Comparison of ENCODE assay signal across 25 mouse cellular contexts in genomic region chr7:16397465-16397864, GRCm38 (mm10).
"Had no signal": no experiment of that assay in that cellular context is flagged by ENCODE, and none has a peak within 500 bp of the region (broad histone marks: within the 10 kb centered on the region; RNA-seq: fewer than 3 reads in every experiment).

No protein-coding gene starts in this region.

- H3K4me2 ChIP-seq: heart, embryonic 11.5 days; heart, embryonic 13.5 days; heart, embryonic 15.5 days; hindbrain, embryonic 13.5 days; hindbrain, embryonic 15.5 days; intestine, embryonic 15.5 days; limb, embryonic 12.5 days; liver, embryonic 11.5 days had no signal

- H3K9ac ChIP-seq: heart, embryonic 13.5 days; heart, embryonic 15.5 days; hindbrain, embryonic 13.5 days; hindbrain, embryonic 15.5 days; intestine, embryonic 15.5 days; limb, embryonic 12.5 days; liver, embryonic 14.5 days had no signal

- H3K27ac ChIP-seq: heart, adult 2 months; heart, embryonic 13.5 days; heart, embryonic 15.5 days; hindbrain, embryonic 13.5 days; hindbrain, embryonic 15.5 days; hindbrain, postnatal 0 days; intestine, embryonic 15.5 days; left cerebral cortex, adult 2 months; limb, embryonic 10.5 days; limb, embryonic 12.5 days; liver, embryonic 14.5 days had no signal

- ATAC-seq: hindbrain, postnatal 0 days; inflammation-experienced regulatory T-cells, adult 6 months; intestine, embryonic 15.5 days had no signal

- DNase-seq: gastrocnemius, postnatal 14 days; gastrocnemius, postnatal 36 days; heart, adult 11 months; heart, adult 2 months; heart, postnatal 14 days; heart, postnatal 36 days; kidney, adult 18-20 months; kidney, adult 8-10 months; kidney, postnatal 10 days; kidney, postnatal 25 days; kidney, postnatal 4 days; layer of hippocampus, adult 9-11 months had no signal

- H3K36me3 ChIP-seq: heart, embryonic 13.5 days; heart, embryonic 15.5 days; hindbrain, embryonic 13.5 days; hindbrain, embryonic 15.5 days; intestine, embryonic 15.5 days; limb, embryonic 10.5 days; limb, embryonic 12.5 days had no signal

- H3K4me3 ChIP-seq: heart, adult 2 months; heart, embryonic 13.5 days; heart, embryonic 15.5 days; hindbrain, embryonic 13.5 days; hindbrain, embryonic 15.5 days; intestine, embryonic 15.5 days; left cerebral cortex, adult 2 months; limb, embryonic 10.5 days; limb, embryonic 12.5 days had no signal

- H3K9me3 ChIP-seq: heart, embryonic 13.5 days; heart, embryonic 15.5 days; hindbrain, embryonic 13.5 days; hindbrain, embryonic 15.5 days; intestine, embryonic 15.5 days; limb, embryonic 10.5 days; limb, embryonic 12.5 days had no signal

- H3K27me3 ChIP-seq: heart, embryonic 13.5 days; heart, embryonic 15.5 days; hindbrain, embryonic 13.5 days; hindbrain, embryonic 15.5 days; intestine, embryonic 15.5 days; limb, embryonic 12.5 days had no signal
